Mouse (Mus musculus): ENCODE results near the gene Dnajc7.

GRCm38 (mm10) chr11:100617480-100617879, 2.5 kb downstream of the Dnajc7 start:
- TF ChIP-seq MAX (IDR thresholded peaks at IDR 0.05) (no peak), CTCF (IDR thresholded peaks at IDR 0.05; ENCODE audit: control insufficient read depth, insufficient read depth, insufficient read length) (no peak), MYOD1 (IDR thresholded peaks at IDR 0.05; ENCODE audit: control insufficient read depth, insufficient read length, low read depth) (no peak), USF1 (IDR thresholded peaks at IDR 0.05; ENCODE audit: low read depth) (no peak)

All from C2C12 (cell line).